Mouse (Mus musculus) layer of hippocampus, adult 2 months (tissue): Measurements from ENCODE around the gene Msx3. TPM values are rescaled to one million over a fixed set of nuclear protein-coding genes. Genes with fewer than 3 reads are reported as not detected.

Experiments used
- DNase-seq, 2 experiments: peaks; one replicate each; pipeline ENCODE4 v3.0.0; 2022; ENCODE audit warnings: low spot score in 2 of 2
- H3K27ac ChIP-seq: fragments of 200-600 bp; 2 replicates; pipeline ENCODE4 v1.8.1; 2022
- H3K4me3 ChIP-seq: fragments of 200-600 bp; 2 replicates; pipeline ENCODE4 v1.8.1; 2022; ENCODE audit warnings: mild to moderate bottlenecking
- CTCF ChIP-seq: fragments of 200-600 bp; conservative IDR thresholded peaks from 2 replicates; pipeline ENCODE4 v1.8.1; 2022; ENCODE audit warnings: antibody characterized with exemption, mild to moderate bottlenecking, moderate library complexity
- total RNA-seq, 2 experiments: library from RNA; stranded (reverse); gene quantifications; 2 replicates each; pipeline ENCODE4 v1.2.3; 2021

Gene Msx3
- total RNA-seq, 2 experiments from 2014 or later = 0.15 TPM; not detected in 1

DNA sequence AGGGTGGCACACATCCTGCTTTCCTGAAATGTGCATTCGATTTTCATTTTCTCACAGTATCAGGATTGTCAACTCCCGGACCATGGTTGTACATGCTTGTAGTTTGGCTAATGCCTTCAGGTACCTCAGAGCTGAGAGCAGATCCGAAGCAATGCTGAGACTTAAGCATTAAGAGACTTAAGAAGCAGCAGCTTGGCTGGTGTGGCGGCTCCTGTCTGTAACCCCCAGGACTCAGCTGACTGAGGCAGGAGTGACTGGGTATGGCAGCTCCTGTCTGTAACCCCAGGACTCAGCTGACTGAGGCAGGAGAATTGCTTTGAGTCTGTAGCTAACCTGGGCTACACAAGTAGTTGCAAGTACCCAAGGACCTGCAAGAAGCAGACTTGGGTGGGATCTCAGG lies 3.3 kb downstream of the Msx3 start:
- no peak for TF ChIP-seq CTCF
- DNase-seq = no peak

DNA sequence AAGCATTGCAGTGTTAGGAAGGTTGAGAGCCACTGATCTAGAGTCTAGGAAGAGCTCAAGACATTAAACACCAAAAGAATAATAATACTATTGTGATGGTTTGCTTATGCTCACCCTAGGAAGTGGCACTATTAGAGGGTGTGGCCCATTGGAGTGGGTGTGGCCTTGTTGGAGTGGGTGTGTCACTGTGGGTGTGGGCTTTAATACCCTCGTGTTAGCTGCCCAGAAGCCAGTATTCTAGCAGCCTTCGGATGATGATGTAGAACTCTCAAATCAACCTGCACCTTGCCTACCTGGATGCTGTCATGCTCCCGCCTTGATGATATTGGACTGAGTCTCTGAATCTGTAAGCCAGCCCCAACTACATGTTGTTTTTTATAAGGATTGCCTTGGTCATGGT lies 6.2 kb downstream of the Msx3 start:
- no peak for DNase-seq
- Histone ChIP-seq H3K4me3 (no peak overlapping the region), H3K27ac (no peak overlapping the region)
- TF ChIP-seq CTCF = no peak

More for the DNA sequence above, 3.3 kb downstream of the Msx3 start:
- Histone ChIP-seq H3K4me3 (no peak overlapping the region), H3K27ac (no peak overlapping the region)

DNA sequence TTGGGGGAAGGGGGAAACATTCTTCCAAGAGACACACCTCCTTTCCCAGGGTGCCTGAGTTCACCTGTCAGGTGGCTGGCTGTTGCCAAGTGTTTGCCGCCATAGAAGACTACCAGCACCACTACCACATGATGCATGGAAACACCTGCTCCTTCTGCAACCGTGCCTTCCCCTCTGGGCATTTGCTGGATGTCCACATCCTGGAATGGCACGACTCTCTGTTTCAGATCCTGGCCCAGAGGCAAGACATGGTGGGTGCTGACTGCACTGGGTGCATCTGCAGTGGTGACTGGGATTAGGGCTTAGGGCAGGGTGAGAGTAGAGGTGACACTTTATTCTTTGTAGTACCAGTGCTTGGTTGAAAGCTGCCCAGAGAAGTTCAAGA lies 11.7 kb downstream of the Msx3 start:
- no peak for TF ChIP-seq CTCF
- H3K4me3 ChIP-seq = peak overlapping the region; percentile 78
- no peak for DNase-seq

DNA sequence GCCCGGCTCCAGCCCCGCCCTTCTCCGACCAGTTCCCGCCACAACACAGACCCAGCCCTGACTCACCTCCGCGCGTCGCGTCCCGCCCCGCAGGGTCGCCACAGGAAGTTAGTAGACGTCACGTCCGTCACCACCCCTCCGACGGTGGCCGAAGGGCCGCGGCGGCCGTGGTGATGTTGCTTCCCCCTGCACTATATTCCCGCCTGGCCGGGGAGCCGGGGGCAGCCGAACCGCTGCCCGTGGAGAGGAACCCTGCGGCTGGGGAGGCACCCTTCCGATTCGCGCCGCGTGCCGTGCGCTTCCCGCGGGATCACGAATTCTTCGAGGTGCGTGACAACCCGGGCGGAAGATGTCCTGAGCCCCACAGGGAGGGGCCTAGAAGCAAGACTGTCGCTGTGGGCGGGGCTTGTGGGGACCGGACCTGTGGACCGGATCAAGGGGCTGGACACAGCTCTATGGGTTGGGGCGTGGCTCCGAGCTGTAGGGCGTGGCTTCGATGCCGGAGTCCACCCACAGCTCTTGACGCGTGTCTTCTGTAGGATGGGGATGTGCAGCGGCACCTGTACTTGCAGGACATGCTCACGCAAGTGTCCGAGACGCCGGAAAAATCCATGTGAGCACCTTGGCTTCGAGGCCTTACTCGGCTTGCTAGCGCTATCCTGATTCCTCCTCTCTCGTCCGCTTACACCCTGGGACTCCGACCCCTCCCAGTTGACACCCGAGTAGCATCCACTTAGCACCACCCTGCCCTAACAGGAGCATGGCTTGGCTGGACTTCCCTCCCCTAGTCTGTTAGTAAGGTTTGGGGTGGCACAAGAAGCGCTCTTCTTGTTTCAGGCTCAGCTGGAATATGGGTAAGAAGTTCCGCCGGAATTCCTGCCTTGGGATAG lies 12.4 kb downstream of the Msx3 start, which contains the start of the genes Zfp511 and Tubgcp2:
Gene Zfp511, plus strand, starts transcription at position 111 of the 890 bp plus-strand sequence.
Gene Tubgcp2, minus strand, starts transcription at position 389 of the 890 bp plus-strand sequence.
- Histone ChIP-seq H3K27ac (peak within 1 kb of the TSS; percentile 98), H3K4me3 (peak within 1 kb of the TSS; percentile 78)
- TF ChIP-seq CTCF = no peak
- DNase-seq = peak; percentile 89 to 93

More for the DNA sequence above, 11.7 kb downstream of the Msx3 start:
- no peak overlapping the region for H3K27ac ChIP-seq

DNA sequence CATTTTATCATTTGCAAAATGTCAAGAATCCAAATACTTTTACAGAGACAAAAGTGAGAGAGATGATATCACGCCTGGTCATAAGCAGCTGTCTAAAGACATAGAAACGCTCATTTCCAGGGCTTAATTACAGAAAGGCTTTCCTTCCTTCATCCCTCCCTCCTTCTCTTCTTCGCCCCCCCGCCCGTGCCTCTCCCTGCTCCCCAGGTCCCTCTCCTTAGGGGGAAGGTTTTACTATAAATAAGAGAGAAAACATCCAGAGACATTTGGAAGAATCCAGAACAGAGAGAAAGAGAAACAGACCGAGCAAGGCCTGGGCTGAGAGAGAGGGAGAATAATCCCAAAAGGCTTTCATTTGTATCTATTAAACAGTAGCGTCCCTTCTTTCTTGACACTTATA lies 13.4 kb downstream of the Msx3 start:
- TF ChIP-seq CTCF = no peak
- peak overlapping the region; percentile 78 for H3K4me3 ChIP-seq
- DNase-seq = no peak
- peak overlapping the region; percentile 98; the same call in 1 of the 2 replicates for H3K27ac ChIP-seq

DNA sequence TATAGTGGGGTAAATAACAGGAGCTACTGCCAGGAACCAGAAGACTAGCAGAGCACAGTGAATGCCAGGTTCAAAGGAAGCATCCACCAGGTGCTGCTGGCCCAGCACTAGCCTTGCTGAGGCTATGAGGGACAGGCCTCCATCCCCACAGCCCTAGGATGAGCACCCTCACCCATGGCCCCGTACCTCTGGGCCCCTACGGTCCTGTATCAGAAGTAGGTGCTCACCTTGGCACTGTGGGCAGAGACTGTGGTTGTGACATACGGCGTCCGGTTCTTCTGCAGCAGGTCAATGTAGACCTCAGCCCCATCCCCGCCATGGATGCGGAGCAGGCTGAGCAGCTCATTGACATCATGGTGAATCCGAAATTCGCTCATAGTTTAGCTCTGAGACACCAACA lies 15.5 kb downstream of the Msx3 start:
- TF ChIP-seq CTCF = no peak
- Histone ChIP-seq H3K4me3 (no peak overlapping the region), H3K27ac (no peak overlapping the region)
- no peak for DNase-seq

DNA sequence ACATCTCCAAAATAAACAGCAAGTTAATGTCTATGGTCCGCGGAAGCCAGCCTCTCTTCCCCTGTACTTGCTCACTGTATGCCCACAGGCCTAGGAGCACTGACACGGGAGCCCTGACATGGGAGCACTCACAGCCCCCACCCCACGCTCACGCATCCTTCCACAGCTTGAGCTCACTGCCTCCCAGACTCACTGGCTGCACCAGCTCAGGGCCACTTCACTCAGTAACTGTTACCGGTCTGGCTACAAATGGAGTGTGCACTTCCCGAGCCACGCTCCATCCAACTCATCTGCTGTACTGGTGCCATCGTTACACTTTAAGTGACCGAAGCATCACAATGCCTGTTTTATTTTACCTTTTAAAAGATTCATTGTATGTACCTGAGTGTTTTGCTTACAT lies 16.5 kb downstream of the Msx3 start:
- no peak overlapping the region for H3K27ac ChIP-seq
- TF ChIP-seq CTCF = no peak
- H3K4me3 ChIP-seq = no peak overlapping the region
- DNase-seq = no peak

DNA sequence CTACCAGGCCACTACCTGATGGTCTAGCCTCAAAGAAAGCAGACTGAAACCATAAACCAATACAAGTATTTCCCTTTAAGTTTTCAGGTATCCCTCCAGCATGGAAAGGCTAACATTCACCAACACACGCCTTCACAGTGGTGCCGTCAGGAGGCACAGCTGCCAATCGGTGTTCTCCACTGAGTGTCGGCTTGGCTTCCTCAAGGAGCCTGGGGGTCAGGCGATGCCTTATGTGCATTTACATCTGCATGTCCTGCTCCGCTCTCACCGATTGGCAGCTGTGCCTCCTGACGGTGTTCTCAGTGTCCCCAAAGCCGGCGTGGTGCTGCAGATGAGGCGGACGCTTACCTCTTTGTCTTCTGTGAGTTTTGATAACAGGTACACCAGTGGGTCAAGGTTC lies 17.1 kb downstream of the Msx3 start:
- Histone ChIP-seq H3K27ac (no peak overlapping the region), H3K4me3 (no peak overlapping the region)
- TF ChIP-seq CTCF = no peak
- no peak for DNase-seq

DNA sequence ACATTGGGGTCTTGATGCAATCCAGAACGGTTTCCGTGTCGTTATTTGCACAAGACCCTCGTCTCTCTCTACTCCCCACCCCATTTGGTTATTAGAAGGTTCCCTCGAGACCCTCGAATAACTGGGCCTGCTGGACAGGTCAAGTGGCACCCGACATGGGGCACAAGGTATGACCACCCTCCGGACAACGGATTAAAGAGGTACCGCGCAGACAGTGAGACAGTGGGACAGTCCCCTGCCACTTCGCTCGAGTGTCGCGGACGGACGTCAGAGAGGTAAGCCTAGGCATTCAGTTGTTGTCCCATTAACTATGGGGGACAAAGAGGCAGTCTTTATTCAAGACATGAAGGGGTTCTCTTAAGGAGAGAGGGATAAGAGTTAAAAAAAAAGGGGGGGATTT lies 37.6 kb downstream of the Msx3 start:
- no peak for DNase-seq
- no peak overlapping the region for H3K27ac ChIP-seq
- H3K4me3 ChIP-seq = no peak overlapping the region
- no peak for TF ChIP-seq CTCF

DNA sequence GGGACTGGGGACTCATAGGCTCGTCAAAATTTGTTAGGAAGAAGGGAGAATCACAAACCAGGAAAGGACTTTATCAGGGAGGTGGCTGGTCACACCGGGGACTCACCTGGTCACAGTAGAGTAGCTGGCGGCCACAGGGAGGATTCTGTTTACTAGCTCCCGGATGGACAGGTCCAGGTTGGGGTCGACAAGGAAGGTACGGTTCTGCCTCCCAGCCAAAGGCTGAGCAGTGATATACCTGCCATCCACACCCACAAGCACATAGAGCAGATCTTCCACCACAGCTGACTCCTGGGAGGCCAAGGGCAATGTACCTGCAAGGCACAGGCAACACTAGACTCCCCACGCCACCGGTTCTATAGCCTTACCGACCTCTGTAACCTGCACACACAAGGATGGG lies 41.1 kb downstream of the Msx3 start:
- no peak for TF ChIP-seq CTCF
- Histone ChIP-seq H3K4me3 (no peak overlapping the region), H3K27ac (no peak overlapping the region)
- DNase-seq = no peak

DNA sequence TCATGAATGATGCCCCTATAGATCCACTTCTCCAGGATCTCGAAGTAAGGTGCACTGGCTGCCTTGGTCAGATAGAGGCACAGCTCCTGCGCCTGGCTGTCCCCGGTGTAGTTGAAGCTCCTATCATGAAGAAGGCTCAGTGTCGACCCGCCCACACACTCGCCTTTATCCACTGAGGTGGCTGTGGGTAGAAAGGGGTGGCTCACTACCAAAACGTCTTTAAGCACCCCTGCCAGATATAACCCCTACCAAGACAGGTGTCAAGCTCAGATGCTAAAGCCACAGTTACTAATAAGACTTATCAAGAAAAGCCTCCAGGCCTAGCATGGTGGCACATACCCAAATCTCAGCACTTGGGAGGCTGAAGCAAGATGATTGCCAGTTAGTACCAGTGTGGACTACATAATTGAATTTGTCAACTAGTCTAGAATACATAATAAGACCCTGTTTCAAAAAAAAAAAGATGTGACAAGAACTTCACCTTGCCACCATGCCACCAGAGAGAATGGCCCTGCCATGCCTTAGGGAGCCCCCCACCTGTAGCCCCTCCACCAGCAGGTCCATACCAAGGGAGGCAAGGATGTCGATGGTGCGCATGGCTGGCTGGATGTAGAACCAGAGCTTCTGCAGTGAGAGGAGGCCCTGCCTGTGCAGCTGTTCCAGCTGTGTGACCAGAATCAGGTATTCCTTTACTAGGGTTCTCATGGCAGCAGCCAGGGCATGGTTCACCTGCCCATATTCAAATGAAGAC lies 41.9 kb downstream of the Msx3 start:
- TF ChIP-seq CTCF = no peak
- Histone ChIP-seq H3K27ac (no peak overlapping the region), H3K4me3 (no peak overlapping the region)
- DNase-seq = no peak

DNA sequence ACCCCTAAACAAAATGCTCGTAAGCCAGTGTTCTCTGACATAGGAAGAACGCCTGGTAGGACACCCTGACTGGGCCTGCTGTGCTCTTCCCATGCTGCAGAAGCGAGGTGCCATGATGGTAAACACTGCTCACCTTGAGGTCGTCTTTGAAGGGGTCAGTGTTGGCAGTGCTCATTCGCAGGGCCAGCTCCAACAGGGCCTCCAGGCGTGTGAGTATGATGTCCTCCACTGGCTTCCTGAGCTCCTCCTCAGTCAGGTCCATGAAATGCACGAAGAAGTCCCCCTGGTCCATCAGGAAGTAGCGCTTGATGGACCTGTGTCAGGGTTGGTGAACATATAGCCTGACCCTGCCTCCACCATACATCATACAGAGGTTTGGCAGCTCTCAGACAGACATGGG lies 44.2 kb downstream of the Msx3 start:
- TF ChIP-seq CTCF = no peak
- Histone ChIP-seq H3K4me3 (no peak overlapping the region), H3K27ac (no peak overlapping the region)
- no peak for DNase-seq

DNA sequence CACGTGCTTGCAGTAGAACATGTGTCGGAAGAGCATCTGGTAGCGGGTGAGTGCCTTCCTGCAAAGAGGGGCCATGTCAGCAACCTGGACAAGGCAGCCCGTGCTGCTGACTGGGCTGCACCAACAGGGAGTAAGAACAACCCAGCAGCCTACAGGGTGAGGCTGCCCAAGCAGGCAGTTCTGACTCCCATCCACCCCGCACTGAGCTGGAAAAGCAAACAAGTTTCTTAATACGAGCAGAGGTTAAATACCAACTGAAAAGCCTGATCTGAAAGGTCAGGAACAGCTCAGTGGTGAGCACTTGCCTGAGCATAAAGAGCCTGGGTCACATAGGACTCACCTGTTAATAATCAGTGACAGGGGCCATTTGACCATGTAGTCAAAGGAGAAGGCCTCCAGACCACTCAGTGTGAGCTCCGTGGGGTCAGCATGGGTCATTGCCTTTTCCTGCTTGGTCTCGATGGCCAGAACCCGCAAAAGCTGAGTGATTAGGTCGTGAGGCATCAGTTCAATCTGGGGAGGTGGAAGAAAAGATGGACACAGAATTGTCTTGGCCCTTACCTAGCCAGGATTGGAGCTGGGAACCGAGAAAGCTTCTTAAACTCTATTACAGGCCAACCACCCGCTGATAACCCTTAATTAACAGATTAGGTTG lies 47.7 kb downstream of the Msx3 start:
- no peak overlapping the region for H3K27ac ChIP-seq
- TF ChIP-seq CTCF = no peak
- no peak overlapping the region for H3K4me3 ChIP-seq
- DNase-seq = no peak
